Mouse (Mus musculus) limb, embryonic 13.5 days (tissue): ENCODE measurements at regions not wholly inside any gene's neighbourhood (a gene's known extent, or its start where the extent isn't known, plus 50 kb on each side); places are given as distances from the start of the nearest gene placed in this dataset.

Experiments used
- ATAC-seq: fragments of 200-750 bp; cut with Nextera tagmentation; 2 replicates; pipeline ENCODE4 v1.8.0; 2017; ENCODE audit warnings: low read depth, moderate number of reproducible peaks, moderate TSS enrichment; ENCODE audit not compliant: low FRiP score
- H3K27ac ChIP-seq: fragments of 300-500 bp; sonication (generic); 2 replicates; pipeline ENCODE4 v1.5.1; 2015; ENCODE audit warnings: inconsistent platforms, mild to moderate bottlenecking, moderate library complexity
- H3K27me3 ChIP-seq: fragments of 300-500 bp; sonication (generic); 2 replicates; pipeline ENCODE4 v1.6.1; 2015; ENCODE audit warnings: mild to moderate bottlenecking, inconsistent platforms
- H3K36me3 ChIP-seq: fragments of 300-500 bp; sonication (generic); 2 replicates; pipeline ENCODE4 v1.6.1; 2015; ENCODE audit warnings: inconsistent platforms, mild to moderate bottlenecking, moderate library complexity
- H3K4me1 ChIP-seq: fragments of 300-500 bp; sonication (generic); 2 replicates; pipeline ENCODE4 v1.6.1; 2015; ENCODE audit warnings: inconsistent platforms
- H3K4me2 ChIP-seq: fragments of 300-500 bp; sonication (generic); replicated peaks from 2 replicates; pipeline ENCODE4 v1.6.1; 2015; ENCODE audit warnings: inconsistent platforms, mild to moderate bottlenecking, moderate library complexity
- H3K4me3 ChIP-seq: fragments of 300-500 bp; sonication (generic); 2 replicates; pipeline ENCODE4 v1.5.1; 2015; ENCODE audit warnings: moderate library complexity, mild to moderate bottlenecking, inconsistent platforms
- H3K9ac ChIP-seq: fragments of 300-500 bp; sonication (generic); 2 replicates; pipeline ENCODE4 v1.6.1; 2015; ENCODE audit warnings: mild to moderate bottlenecking, inconsistent platforms
- H3K9me3 ChIP-seq: fragments of 300-500 bp; sonication (generic); 2 replicates; pipeline ENCODE4 v1.6.1; 2016; ENCODE audit warnings: inconsistent platforms
- WGBS: fragments of 180-500 bp; shearing (Covaris S2); methylation state at CpG from one replicate; pipeline ENCODE4 v1.1.7; 2015; 5-methylcytosine and 5-hydroxymethylcytosine counted together

GRCm38 (mm10) chr5:132675261-132675660 is 132.1 kb upstream of the Auts2 start:
- ATAC-seq, result no peak
- WGBS, result 84% methylated on average over 11 of the region's 11 CpGs

GRCm38 (mm10) chr5:132673599-132674305 is 130.6 kb upstream of the Auts2 start:
- Histone ChIP-seq H3K27ac (no peak overlapping the region), H3K4me2 (no peak overlapping the region), H3K4me1 (no peaks in the 10 kb centered on the region), H3K36me3 (no peaks in the 10 kb centered on the region), H3K9ac (no peak overlapping the region), H3K27me3 (peaks cover 13% of the 10 kb centered on the region), H3K9me3 (no peaks in the 10 kb centered on the region), H3K4me3 (no peak overlapping the region)
- ATAC-seq, result no peak
- WGBS, result 30% methylated on average over 6 of the region's 6 CpGs

More at GRCm38 (mm10) chr5:132675261-132675660, 132.1 kb upstream of the Auts2 start:
- no peak overlapping the region for H3K4me3 ChIP-seq
- no peak overlapping the region for H3K9ac ChIP-seq
- no peak overlapping the region for H3K4me2 ChIP-seq
- peaks cover 13% of the 10 kb centered on the region for H3K27me3 ChIP-seq
- H3K36me3 ChIP-seq, result no peaks in the 10 kb centered on the region
- H3K27ac ChIP-seq, result no peak overlapping the region
- no peaks in the 10 kb centered on the region for H3K4me1 ChIP-seq
- no peaks in the 10 kb centered on the region for H3K9me3 ChIP-seq

GRCm38 (mm10) chr5:132671496-132671895 is 128.4 kb upstream of the Auts2 start:
- Histone ChIP-seq H3K9me3 (no peaks in the 10 kb centered on the region), H3K27me3 (peaks cover 13% of the 10 kb centered on the region), H3K4me1 (peaks cover 4% of the 10 kb centered on the region), H3K36me3 (no peaks in the 10 kb centered on the region), H3K4me3 (no peak overlapping the region), H3K9ac (no peak overlapping the region), H3K4me2 (no peak overlapping the region), H3K27ac (no peak overlapping the region)
- 43% methylated on average over 5 of the region's 5 CpGs for whole genome bisulfite sequencing
- ATAC-seq, result no peak

- 49% methylated on average over 4 of the region's 4 CpGs for WGBS
- Histone ChIP-seq H3K27me3 (peaks cover under 1% of the 10 kb centered on the region), H3K9ac (no peak overlapping the region), H3K36me3 (no peaks in the 10 kb centered on the region), H3K4me3 (no peak overlapping the region), H3K9me3 (no peaks in the 10 kb centered on the region), H3K4me1 (peaks cover 4% of the 10 kb centered on the region), H3K4me2 (no peak overlapping the region), H3K27ac (no peak overlapping the region)
- no peak for ATAC-seq
Observed at GRCm38 (mm10) chr5:132667316-132667715, 124.2 kb upstream of the Auts2 start.

GRCm38 (mm10) chr5:132661266-132661665 is 118.1 kb upstream of the Auts2 start:
- Histone ChIP-seq H3K4me3 (no peak overlapping the region), H3K27ac (no peak overlapping the region), H3K9me3 (peaks cover 7% of the 10 kb centered on the region; the same call in 1 of the 2 replicates), H3K4me1 (no peaks in the 10 kb centered on the region), H3K36me3 (no peaks in the 10 kb centered on the region), H3K4me2 (no peak overlapping the region), H3K27me3 (0 out of 2 replicates have a peak, but pooled peaks cover 3% of the 10 kb centered on the region), H3K9ac (no peak overlapping the region)
- 72% methylated on average over 1 of the region's 1 CpGs for WGBS
- no peak for ATAC-seq

DNA sequence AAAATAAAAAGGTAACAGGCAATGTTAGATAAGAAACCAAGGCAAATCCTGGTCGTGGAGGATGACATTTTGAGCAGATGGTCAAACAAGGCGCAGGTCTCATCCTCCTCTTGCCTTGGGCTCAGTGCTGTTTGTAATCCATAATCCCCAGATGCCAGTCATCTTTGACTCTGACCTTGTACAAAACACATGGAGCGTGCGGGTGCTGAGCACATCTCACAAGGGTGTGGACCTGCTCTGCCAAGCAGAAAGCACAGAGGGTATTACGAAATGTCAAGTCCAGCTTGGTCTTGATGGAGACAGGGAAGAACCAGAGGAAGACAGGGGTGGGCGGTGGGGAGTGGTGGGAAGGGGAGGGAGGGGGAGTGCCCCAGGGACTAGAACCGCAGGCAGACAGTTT is 116.9 kb upstream of the Auts2 start:
- Histone ChIP-seq H3K27me3 (0 out of 2 replicates have a peak, but pooled peaks cover 3% of the 10 kb centered on the region), H3K4me2 (no peak overlapping the region), H3K4me3 (no peak overlapping the region), H3K36me3 (no peaks in the 10 kb centered on the region), H3K4me1 (no peaks in the 10 kb centered on the region), H3K9me3 (peaks cover 7% of the 10 kb centered on the region; the same call in 1 of the 2 replicates), H3K9ac (no peak overlapping the region), H3K27ac (no peak overlapping the region)
- ATAC-seq, result no peak
- WGBS, result 76% methylated on average over 7 of the region's 7 CpGs

DNA sequence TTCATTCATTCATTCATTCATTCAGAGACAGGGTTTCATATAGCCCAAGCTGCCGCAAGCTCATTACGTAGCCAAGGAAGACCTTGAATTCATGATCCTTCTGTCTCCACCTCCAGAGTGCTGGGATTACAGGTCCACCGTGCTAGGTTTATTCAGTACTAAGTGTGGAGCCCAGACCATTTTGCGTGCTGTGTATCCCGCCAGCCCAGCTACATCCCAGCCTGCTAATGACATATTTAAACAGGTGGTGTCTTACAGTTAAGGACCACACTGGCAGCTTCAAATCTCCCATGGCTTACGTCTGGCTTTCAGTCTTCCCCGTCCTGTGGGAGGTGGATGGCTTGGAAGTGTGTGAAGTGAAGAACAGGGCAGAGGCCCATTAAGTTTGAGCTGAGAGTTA is 111.2 kb upstream of the Auts2 start:
- Histone ChIP-seq H3K27me3 (0 out of 2 replicates have a peak, but pooled peaks cover 6% of the 10 kb centered on the region), H3K9me3 (peaks cover 7% of the 10 kb centered on the region; the same call in 1 of the 2 replicates), H3K4me2 (no peak overlapping the region), H3K4me3 (no peak overlapping the region), H3K9ac (no peak overlapping the region), H3K36me3 (no peaks in the 10 kb centered on the region), H3K4me1 (0 out of 2 replicates have a peak, but pooled peaks cover 8% of the 10 kb centered on the region), H3K27ac (no peak overlapping the region)
- 79% methylated on average over 7 of the region's 7 CpGs for WGBS
- 0 out of 2 replicates have a peak, but pooled peaks have one; percentile 28 for ATAC-seq

DNA sequence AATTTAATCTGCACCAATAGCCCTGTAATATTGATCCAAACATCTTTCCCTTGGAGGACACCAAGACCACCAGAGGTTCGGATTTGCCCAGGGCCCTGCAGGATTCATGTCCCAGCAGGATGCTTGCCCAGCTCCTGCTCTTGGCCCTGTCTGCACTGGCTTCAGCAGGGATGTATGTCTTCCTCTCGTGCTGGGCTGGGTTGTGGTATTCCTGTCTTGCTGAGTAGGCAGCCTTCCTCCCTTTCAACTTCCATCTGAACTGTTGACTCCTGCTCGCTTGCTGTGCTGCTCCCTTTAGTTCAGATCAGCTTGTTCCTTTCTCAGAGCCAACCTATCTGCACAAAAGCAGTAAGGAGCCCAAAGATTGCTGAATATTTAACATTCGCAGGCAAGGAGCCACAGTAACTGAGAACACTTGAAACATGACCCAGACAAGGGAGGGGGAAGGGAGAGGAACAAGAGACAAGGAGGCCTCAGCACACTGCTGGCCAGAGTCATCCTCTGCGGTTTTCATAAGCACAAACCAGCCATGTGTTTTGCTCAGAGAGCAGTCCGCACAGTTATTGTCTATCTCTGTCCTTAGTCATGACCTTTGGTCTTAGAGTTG is 110.7 kb upstream of the Auts2 start:
- Histone ChIP-seq H3K4me1 (0 out of 2 replicates have a peak, but pooled peaks cover 8% of the 10 kb centered on the region), H3K27me3 (0 out of 2 replicates have a peak, but pooled peaks cover 6% of the 10 kb centered on the region), H3K36me3 (no peaks in the 10 kb centered on the region), H3K4me2 (no peak overlapping the region), H3K27ac (no peak overlapping the region), H3K9me3 (peaks cover 7% of the 10 kb centered on the region; the same call in 1 of the 2 replicates), H3K9ac (no peak overlapping the region), H3K4me3 (no peak overlapping the region)
- no peak; the same call in 1 of the 2 replicates for ATAC-seq
- 53% methylated on average over 6 of the region's 6 CpGs for WGBS

GRCm38 (mm10) chr5:132652201-132652600 is 109.1 kb upstream of the Auts2 start:
- H3K4me2 ChIP-seq, result no peak overlapping the region
- H3K9me3 ChIP-seq, result peaks cover 3% of the 10 kb centered on the region; the same call in 1 of the 2 replicates
- H3K36me3 ChIP-seq, result no peaks in the 10 kb centered on the region
- H3K4me1 ChIP-seq, result 0 out of 2 replicates have a peak, but pooled peaks cover 8% of the 10 kb centered on the region
- WGBS, result 15% methylated on average over 1 of the region's 1 CpGs
- no peak overlapping the region for H3K4me3 ChIP-seq
- ATAC-seq, result no peak
- no peak overlapping the region for H3K27ac ChIP-seq
- no peak overlapping the region for H3K9ac ChIP-seq
- 0 out of 2 replicates have a peak, but pooled peaks cover 6% of the 10 kb centered on the region for H3K27me3 ChIP-seq

- no peak overlapping the region for H3K27ac ChIP-seq
- H3K27me3 ChIP-seq, result 0 out of 2 replicates have a peak, but pooled peaks cover 9% of the 10 kb centered on the region
- no peak for ATAC-seq
- 0 out of 2 replicates have a peak, but pooled peaks cover 8% of the 10 kb centered on the region for H3K4me1 ChIP-seq
- no peaks in the 10 kb centered on the region for H3K9me3 ChIP-seq
- no peak overlapping the region for H3K9ac ChIP-seq
- WGBS, result 52% methylated on average over 7 of the region's 7 CpGs
- H3K4me2 ChIP-seq, result no peak overlapping the region
- no peaks in the 10 kb centered on the region for H3K36me3 ChIP-seq
- no peak overlapping the region for H3K4me3 ChIP-seq
Observed at GRCm38 (mm10) chr5:132649771-132650170, 106.6 kb upstream of the Auts2 start.

DNA sequence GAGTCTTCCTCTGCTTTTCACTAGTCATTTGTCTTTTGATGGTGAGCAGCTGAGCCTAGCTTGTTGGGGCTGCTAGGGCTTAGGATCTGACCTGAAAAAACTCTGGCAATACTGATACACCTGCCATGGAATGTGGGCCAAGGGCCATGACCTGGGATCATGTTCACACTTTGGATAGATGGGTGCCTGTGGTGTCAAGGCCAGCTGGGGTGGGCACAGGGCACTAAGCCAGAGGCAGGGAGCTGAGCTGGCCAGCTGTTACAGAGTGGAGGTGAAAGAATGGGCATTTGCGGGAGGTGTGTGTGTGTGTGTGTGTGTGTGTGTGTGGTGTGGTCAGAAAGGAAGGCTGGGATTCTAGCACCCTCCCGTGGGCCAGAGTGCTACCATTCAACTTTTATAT is 105.6 kb upstream of the Auts2 start:
- Histone ChIP-seq H3K9ac (no peak overlapping the region), H3K27me3 (peaks cover 9% of the 10 kb centered on the region; the same call in 1 of the 2 replicates), H3K36me3 (no peaks in the 10 kb centered on the region), H3K4me3 (no peak overlapping the region), H3K4me1 (0 out of 2 replicates have a peak, but pooled peaks cover 1% of the 10 kb centered on the region), H3K9me3 (no peaks in the 10 kb centered on the region), H3K27ac (no peak overlapping the region), H3K4me2 (no peak overlapping the region)
- 23% methylated on average over 2 of the region's 2 CpGs for WGBS
- ATAC-seq, result no peak

DNA sequence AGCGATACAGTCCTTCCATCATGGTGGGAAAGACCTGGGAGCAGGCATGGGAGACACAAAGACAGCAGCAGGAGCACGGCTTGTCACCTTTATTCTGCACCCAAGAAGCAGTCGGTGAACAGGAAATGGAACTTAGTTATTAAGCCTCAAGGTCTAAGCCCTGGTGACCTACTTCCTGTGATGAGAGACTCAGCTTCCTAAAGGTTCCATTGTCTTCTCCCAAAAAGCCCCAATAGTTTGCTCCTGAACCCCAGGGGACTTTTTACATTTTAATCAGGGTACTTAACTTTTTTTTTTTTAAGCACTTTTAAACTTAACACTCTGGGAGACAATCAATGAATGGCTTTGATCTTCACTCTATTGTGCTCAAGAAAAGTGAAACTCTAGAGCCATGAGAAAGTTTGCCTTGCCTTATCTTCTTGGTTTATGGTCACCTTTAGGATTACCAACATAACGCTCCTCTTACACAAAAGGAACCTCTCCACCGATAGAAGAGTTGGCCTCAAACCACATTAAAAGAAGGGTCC is 101.6 kb upstream of the Auts2 start:
- Histone ChIP-seq H3K4me2 (no peak overlapping the region), H3K27ac (no peak overlapping the region), H3K27me3 (peaks cover 7% of the 10 kb centered on the region; the same call in 1 of the 2 replicates), H3K4me1 (no peaks in the 10 kb centered on the region), H3K4me3 (no peak overlapping the region), H3K36me3 (no peaks in the 10 kb centered on the region), H3K9me3 (no peaks in the 10 kb centered on the region), H3K9ac (no peak overlapping the region)
- no peak for ATAC-seq
- WGBS, result 77% methylated on average over 5 of the region's 5 CpGs
